Mouse (Mus musculus) forebrain, embryonic 12.5 days (tissue): ENCODE data around the gene Dph3. TPM values are rescaled to one million over a fixed set of nuclear protein-coding genes. Genes with fewer than 3 reads are reported as not detected.

Experiments
- ATAC-seq: fragments of 200-750 bp; cut with Nextera tagmentation; 2 replicates; pipeline ENCODE4 v1.8.0; 2017; ENCODE audit warnings: moderate TSS enrichment; ENCODE audit not compliant: low FRiP score
- H3K27ac ChIP-seq: fragments of 300-500 bp; sonication (generic); 2 replicates; pipeline ENCODE4 v1.5.1; 2016; ENCODE audit warnings: mild to moderate bottlenecking
- H3K27me3 ChIP-seq: fragments of 300-500 bp; sonication (generic); 2 replicates; pipeline ENCODE4 v1.6.1; 2016; ENCODE audit warnings: mild to moderate bottlenecking
- H3K36me3 ChIP-seq: fragments of 300-500 bp; sonication (generic); replicated peaks from 2 replicates; pipeline ENCODE4 v1.6.1; 2016; ENCODE audit warnings: mild to moderate bottlenecking
- H3K4me1 ChIP-seq: fragments of 300-500 bp; sonication (generic); 2 replicates; pipeline ENCODE4 v1.6.1; 2016
- H3K4me2 ChIP-seq: fragments of 300-500 bp; sonication (generic); 2 replicates; pipeline ENCODE4 v1.6.1; 2016; ENCODE audit warnings: mild to moderate bottlenecking, moderate library complexity
- H3K4me3 ChIP-seq: fragments of 300-500 bp; sonication (generic); replicated peaks from 2 replicates; pipeline ENCODE4 v1.5.1; 2016; ENCODE audit warnings: mild to moderate bottlenecking
- H3K9ac ChIP-seq: fragments of 300-500 bp; sonication (generic); 2 replicates; pipeline ENCODE4 v1.6.1; 2016; ENCODE audit warnings: mild to moderate bottlenecking
- H3K9me3 ChIP-seq: fragments of 300-500 bp; sonication (generic); 2 replicates; pipeline ENCODE4 v1.6.1; 2016
- WGBS: fragments of 180-500 bp; shearing (Covaris S2); methylation state at CpG from one replicate; pipeline ENCODE4 v1.1.7; 2016; 5-methylcytosine and 5-hydroxymethylcytosine counted together
- polyA plus RNA-seq: library from polyadenylated mRNA; unstranded; fragments of >200 nt; fragmentation: Nextera tagmentation; extraction: Ambion mirVana; gene quantifications from 2 replicates; pipeline ENCODE4 v1.2.1, GENCODE M21; 2016

Dph3 gene
- polyA plus RNA-seq, 1 experiment from 2014 or later = 90.4 TPM

- Histone ChIP-seq H3K27me3 (no peaks in the 10 kb centered on the region), H3K4me1 (peaks cover 20% of the 10 kb centered on the region), H3K4me2 (no peak overlapping the region), H3K4me3 (no peak overlapping the region), H3K27ac (no peak overlapping the region), H3K36me3 (peaks cover 27% of the 10 kb centered on the region), H3K9me3 (no peaks in the 10 kb centered on the region), H3K9ac (no peak overlapping the region)
- no peak for ATAC-seq
- WGBS = 95% methylated on average over 6 of the region's 6 CpGs
Observed at GRCm38 (mm10) chr14:32082891-32083290, 2.6 kb downstream of the Dph3 start.

GRCm38 (mm10) chr14:32081026-32081425, 4.5 kb downstream of the Dph3 start:
- no peak for ATAC-seq
- WGBS = 87% methylated on average over 10 of the region's 10 CpGs
- no peak overlapping the region for H3K9ac ChIP-seq
- no peaks in the 10 kb centered on the region for H3K9me3 ChIP-seq
- H3K27me3 ChIP-seq = no peaks in the 10 kb centered on the region
- H3K4me1 ChIP-seq = peaks cover 8% of the 10 kb centered on the region
- peaks cover 27% of the 10 kb centered on the region for H3K36me3 ChIP-seq
- no peak overlapping the region for H3K4me3 ChIP-seq
- H3K27ac ChIP-seq = no peak overlapping the region
- no peak overlapping the region for H3K4me2 ChIP-seq

GRCm38 (mm10) chr14:32076896-32077575, 8.5 kb downstream of the Dph3 start:
- Histone ChIP-seq H3K27ac (no peak overlapping the region), H3K36me3 (peaks cover 17% of the 10 kb centered on the region), H3K4me2 (no peak overlapping the region), H3K9me3 (no peaks in the 10 kb centered on the region), H3K4me3 (no peak overlapping the region), H3K4me1 (no peaks in the 10 kb centered on the region), H3K27me3 (0 out of 2 replicates have a peak, but pooled peaks cover 3% of the 10 kb centered on the region), H3K9ac (no peak overlapping the region)
- 0 out of 2 replicates have a peak, but pooled peaks have one; percentile 39 for ATAC-seq
- WGBS = 54% methylated on average over 8 of the region's 8 CpGs

- Histone ChIP-seq H3K27me3 (0 out of 2 replicates have a peak, but pooled peaks cover 3% of the 10 kb centered on the region), H3K9me3 (no peaks in the 10 kb centered on the region), H3K9ac (no peak overlapping the region), H3K4me1 (no peaks in the 10 kb centered on the region), H3K36me3 (no peaks in the 10 kb centered on the region), H3K4me3 (no peak overlapping the region), H3K4me2 (no peak overlapping the region), H3K27ac (no peak overlapping the region)
- ATAC-seq = no peak
- WGBS = 80% methylated on average over 7 of the region's 7 CpGs
Observed at GRCm38 (mm10) chr14:32073901-32074300, 11.6 kb downstream of the Dph3 start.

GRCm38 (mm10) chr14:32073211-32073685, 12.3 kb downstream of the Dph3 start:
- H3K27ac ChIP-seq = no peak overlapping the region
- H3K4me1 ChIP-seq = no peaks in the 10 kb centered on the region
- no peak overlapping the region for H3K4me3 ChIP-seq
- H3K36me3 ChIP-seq = no peaks in the 10 kb centered on the region
- no peak for ATAC-seq
- WGBS = 72% methylated on average over 8 of the region's 8 CpGs
- no peaks in the 10 kb centered on the region for H3K9me3 ChIP-seq
- H3K4me2 ChIP-seq = no peak overlapping the region
- H3K27me3 ChIP-seq = 0 out of 2 replicates have a peak, but pooled peaks cover 3% of the 10 kb centered on the region
- H3K9ac ChIP-seq = no peak overlapping the region

- no peaks in the 10 kb centered on the region for H3K36me3 ChIP-seq
- no peak overlapping the region for H3K27ac ChIP-seq
- no peak overlapping the region for H3K9ac ChIP-seq
- no peak for ATAC-seq
- H3K4me2 ChIP-seq = no peak overlapping the region
- 0 out of 2 replicates have a peak, but pooled peaks cover 3% of the 10 kb centered on the region for H3K27me3 ChIP-seq
- H3K4me1 ChIP-seq = no peaks in the 10 kb centered on the region
- no peak overlapping the region for H3K4me3 ChIP-seq
- H3K9me3 ChIP-seq = no peaks in the 10 kb centered on the region
Observed at GRCm38 (mm10) chr14:32072807-32073206, 12.7 kb downstream of the Dph3 start.

GRCm38 (mm10) chr14:32061398-32061797, 24.1 kb downstream of the Dph3 start:
- Histone ChIP-seq H3K4me2 (no peak overlapping the region), H3K4me1 (no peaks in the 10 kb centered on the region), H3K27ac (no peak overlapping the region), H3K36me3 (no peaks in the 10 kb centered on the region), H3K9me3 (peaks cover 9% of the 10 kb centered on the region; the same call in 1 of the 2 replicates), H3K27me3 (no peaks in the 10 kb centered on the region), H3K9ac (no peak overlapping the region), H3K4me3 (no peak overlapping the region)
- 93% methylated on average over 4 of the region's 4 CpGs for WGBS
- no peak for ATAC-seq

GRCm38 (mm10) chr14:32057664-32058063, 27.9 kb downstream of the Dph3 start:
- 83% methylated on average over 4 of the region's 4 CpGs for WGBS
- H3K27ac ChIP-seq = no peak overlapping the region
- no peak for ATAC-seq

GRCm38 (mm10) chr14:32056675-32057074, 28.9 kb downstream of the Dph3 start:
- H3K9ac ChIP-seq = no peak overlapping the region
- H3K36me3 ChIP-seq = no peaks in the 10 kb centered on the region
- H3K4me3 ChIP-seq = no peak overlapping the region
- no peak for ATAC-seq
- H3K4me2 ChIP-seq = no peak overlapping the region
- no peak overlapping the region for H3K27ac ChIP-seq
- H3K4me1 ChIP-seq = no peaks in the 10 kb centered on the region
- H3K9me3 ChIP-seq = no peaks in the 10 kb centered on the region
- WGBS = 92% methylated on average over 2 of the region's 2 CpGs
- no peaks in the 10 kb centered on the region for H3K27me3 ChIP-seq

More at GRCm38 (mm10) chr14:32057664-32058063, 27.9 kb downstream of the Dph3 start:
- Histone ChIP-seq H3K9me3 (no peaks in the 10 kb centered on the region), H3K4me2 (no peak overlapping the region), H3K36me3 (no peaks in the 10 kb centered on the region), H3K4me3 (no peak overlapping the region), H3K9ac (no peak overlapping the region), H3K27me3 (no peaks in the 10 kb centered on the region), H3K4me1 (no peaks in the 10 kb centered on the region)

- no peak overlapping the region for H3K9ac ChIP-seq
- no peak for ATAC-seq
- no peaks in the 10 kb centered on the region for H3K36me3 ChIP-seq
- H3K9me3 ChIP-seq = no peaks in the 10 kb centered on the region
- H3K27me3 ChIP-seq = no peaks in the 10 kb centered on the region
- no peak overlapping the region for H3K27ac ChIP-seq
- no peaks in the 10 kb centered on the region for H3K4me1 ChIP-seq
- no peak overlapping the region for H3K4me3 ChIP-seq
- no peak overlapping the region for H3K4me2 ChIP-seq
- 78% methylated on average over 8 of the region's 8 CpGs for WGBS
Observed at GRCm38 (mm10) chr14:32055781-32056180, 29.7 kb downstream of the Dph3 start.

GRCm38 (mm10) chr14:32054788-32055187, 30.7 kb downstream of the Dph3 start:
- ATAC-seq = no peak
- no peaks in the 10 kb centered on the region for H3K36me3 ChIP-seq
- no peak overlapping the region for H3K4me2 ChIP-seq
- WGBS = 67% methylated on average over 10 of the region's 10 CpGs
- no peaks in the 10 kb centered on the region for H3K4me1 ChIP-seq
- H3K9me3 ChIP-seq = no peaks in the 10 kb centered on the region
- H3K9ac ChIP-seq = no peak overlapping the region
- no peaks in the 10 kb centered on the region for H3K27me3 ChIP-seq
- H3K4me3 ChIP-seq = no peak overlapping the region
- no peak overlapping the region for H3K27ac ChIP-seq

GRCm38 (mm10) chr14:32053895-32054294, 31.6 kb downstream of the Dph3 start:
- H3K4me1 ChIP-seq = no peaks in the 10 kb centered on the region
- H3K27me3 ChIP-seq = no peaks in the 10 kb centered on the region
- no peaks in the 10 kb centered on the region for H3K36me3 ChIP-seq
- H3K27ac ChIP-seq = no peak overlapping the region
- no peaks in the 10 kb centered on the region for H3K9me3 ChIP-seq
- ATAC-seq = no peak
- no peak overlapping the region for H3K4me2 ChIP-seq
- 85% methylated on average over 5 of the region's 5 CpGs for WGBS
- no peak overlapping the region for H3K9ac ChIP-seq
- H3K4me3 ChIP-seq = no peak overlapping the region

GRCm38 (mm10) chr14:32050171-32050570, 35.4 kb downstream of the Dph3 start:
- H3K27me3 ChIP-seq = no peaks in the 10 kb centered on the region
- WGBS = 93% methylated on average over 6 of the region's 6 CpGs
- ATAC-seq = no peak
- H3K9ac ChIP-seq = no peak overlapping the region
- H3K4me2 ChIP-seq = no peak overlapping the region
- no peaks in the 10 kb centered on the region for H3K9me3 ChIP-seq
- no peak overlapping the region for H3K4me3 ChIP-seq
- H3K36me3 ChIP-seq = no peaks in the 10 kb centered on the region
- H3K27ac ChIP-seq = no peak overlapping the region
- no peaks in the 10 kb centered on the region for H3K4me1 ChIP-seq
